ENCODE assay signal across 8 mouse cellular contexts in genomic region chr13:51792135-51792573, GRCm38 (mm10). TPM values are rescaled to one million over a fixed set of nuclear protein-coding genes. Genes with fewer than 3 reads are reported as not detected.
DNase-seq lines count a peak whose midpoint lies in the region; ATAC-seq lines count a peak whose summit lies in the region.

No protein-coding gene starts in this region.

- H3K9ac ChIP-seq in embryonic facial prominence, embryonic 13.5 days: peak overlapping the region; percentile 82
- H3K9ac ChIP-seq in hindbrain, embryonic 16.5 days (ENCODE audit: low read depth, low read length): peak overlapping the region; percentile 87

- no peak for DNase-seq in heart, embryonic 10.5 days (ENCODE audit: low spot score)
- no peak for DNase-seq in heart, postnatal 14 days
- no peak for DNase-seq in urinary bladder, postnatal 4 days (ENCODE audit: low spot score in 2 of 2)
- no peak for DNase-seq in adrenal gland, postnatal 10 days

- H3K27me3 ChIP-seq in heart, embryonic 10.5 days (ENCODE audit: insufficient read depth, poor library complexity, severe bottlenecking): peaks cover 30% of the 10 kb centered on the region
- H3K27me3 ChIP-seq in embryonic facial prominence, embryonic 13.5 days: peaks cover 15% of the 10 kb centered on the region
- H3K27me3 ChIP-seq in hindbrain, embryonic 16.5 days (replicated peaks; ENCODE audit: control insufficient read depth, insufficient read depth, low read length): no peaks in the 10 kb centered on the region

- no peaks in the 10 kb centered on the region for H3K9me3 ChIP-seq in heart, embryonic 10.5 days
- no peaks in the 10 kb centered on the region for H3K9me3 ChIP-seq in embryonic facial prominence, embryonic 13.5 days
- no peaks in the 10 kb centered on the region for H3K9me3 ChIP-seq in hindbrain, embryonic 16.5 days (ENCODE audit: control insufficient read depth, low read length)

- intact Hi-C loops in heart, postnatal 14 days (cut with DNase I): loop anchor here (5.0 kb wide), 1 partner anchor 65 kb away; no protein-coding TSS in a partner anchor

- ATAC-seq in CD4-positive, CD25-positive, alpha-beta regulatory T cell, adult 4 months: peak; percentile 7
- ATAC-seq in embryonic facial prominence, embryonic 13.5 days (ENCODE audit: insufficient number of reproducible peaks, insufficient read depth, low FRiP score, low TSS enrichment, low read depth): no peak
- ATAC-seq in hindbrain, embryonic 16.5 days: peak; percentile 3; the same call in 1 of the 2 replicates
- ATAC-seq in megakaryocyte progenitor cell, adult 5-6 weeks (replicated peaks; ENCODE audit: poor library complexity): peak; percentile 12; the same call in 1 of the 2 replicates

- peak overlapping the region; percentile 92 for H3K4me3 ChIP-seq in heart, embryonic 10.5 days
- peak overlapping the region; percentile 88 for H3K4me3 ChIP-seq in embryonic facial prominence, embryonic 13.5 days
- peak overlapping the region; percentile 89 for H3K4me3 ChIP-seq in hindbrain, embryonic 16.5 days (ENCODE audit: low read length)

- peaks cover 39% of the 10 kb centered on the region for H3K4me1 ChIP-seq in heart, embryonic 10.5 days
- H3K4me1 ChIP-seq in embryonic facial prominence, embryonic 13.5 days: peaks cover 41% of the 10 kb centered on the region
- peaks cover 13% of the 10 kb centered on the region for H3K4me1 ChIP-seq in hindbrain, embryonic 16.5 days (ENCODE audit: control insufficient read depth, insufficient read depth, low read depth, low read length)

- WGBS in heart, embryonic 10.5 days: 41% methylated on average over 11 of the region's 11 CpGs
- WGBS in embryonic facial prominence, embryonic 13.5 days: 33% methylated on average over 11 of the region's 11 CpGs
- 27% methylated on average over 11 of the region's 11 CpGs for WGBS in hindbrain, embryonic 16.5 days

- peak overlapping the region; percentile 95 for H3K4me2 ChIP-seq in embryonic facial prominence, embryonic 13.5 days
- peak overlapping the region; percentile 94 for H3K4me2 ChIP-seq in hindbrain, embryonic 16.5 days (ENCODE audit: low read length)

- peak overlapping the region; percentile 91; the same call in 1 of the 2 replicates for H3K27ac ChIP-seq in heart, embryonic 10.5 days
- no peak overlapping the region for H3K27ac ChIP-seq in embryonic facial prominence, embryonic 13.5 days
- H3K27ac ChIP-seq in hindbrain, embryonic 16.5 days (ENCODE audit: low read depth, low read length): no peak overlapping the region

- H3K36me3 ChIP-seq in heart, embryonic 10.5 days: no peaks in the 10 kb centered on the region
- no peaks in the 10 kb centered on the region for H3K36me3 ChIP-seq in embryonic facial prominence, embryonic 13.5 days
- H3K36me3 ChIP-seq in hindbrain, embryonic 16.5 days (ENCODE audit: control insufficient read depth, insufficient read depth, low read length): no peaks in the 10 kb centered on the region

RNA-seq across cellular contexts. Expression of gene Sema4d, which starts 1.4 kb away (rescaled TPM):
- 8.7 and 13.1 TPM in 2 replicates for polyA plus RNA-seq in heart, embryonic 10.5 days (2016; fragmentation: Nextera tagmentation; extraction: Ambion mirVana)
- 10 to 100 TPM; 78.3 to 78.4 TPM for total RNA-seq in heart, postnatal 14 days (2021)
- polyA plus RNA-seq in CD4-positive, CD25-positive, alpha-beta regulatory T cell, adult 4 months (2017; shearing (Covaris generic)): 100 to 1,000 TPM; 122 to 152 TPM
- 7.3 and 9.3 TPM in 2 replicates for polyA plus RNA-seq in embryonic facial prominence, embryonic 13.5 days (2015; fragmentation: Nextera tagmentation; extraction: Ambion mirVana)
- polyA plus RNA-seq in hindbrain, embryonic 16.5 days (2015; fragmentation: Nextera tagmentation; extraction: Ambion mirVana): 14.3 and 17.9 TPM in 2 replicates
- total RNA-seq in megakaryocyte progenitor cell, adult 5-6 weeks (2015): 25.4 and 27.1 TPM in 2 replicates
- total RNA-seq in megakaryocyte progenitor cell, adult 5-6 weeks (2017): 8.6 and 10.7 TPM in 2 replicates
- total RNA-seq in adrenal gland, postnatal 10 days (2021): 10 to 100 TPM; 13.9 to 25.4 TPM

RNA-seq across cellular contexts. Expression of gene Gadd45g, which starts 54.3 kb away (rescaled TPM):
- 53.3 and 61.0 TPM in 2 replicates for polyA plus RNA-seq in heart, embryonic 10.5 days (2016; fragmentation: Nextera tagmentation; extraction: Ambion mirVana)
- 10 to 100 TPM; 31.7 to 32.6 TPM for total RNA-seq in heart, postnatal 14 days (2021)
- polyA plus RNA-seq in CD4-positive, CD25-positive, alpha-beta regulatory T cell, adult 4 months (2017; shearing (Covaris generic)): 10 to 100 TPM; 13.0 to 18.1 TPM
- 50.6 and 55.5 TPM in 2 replicates for polyA plus RNA-seq in embryonic facial prominence, embryonic 13.5 days (2015; fragmentation: Nextera tagmentation; extraction: Ambion mirVana)
- polyA plus RNA-seq in hindbrain, embryonic 16.5 days (2015; fragmentation: Nextera tagmentation; extraction: Ambion mirVana): 46.4 and 52.2 TPM in 2 replicates
- 1.8 and 2.6 TPM in 2 replicates for total RNA-seq in megakaryocyte progenitor cell, adult 5-6 weeks (2015)
- 2.5 and 2.6 TPM in 2 replicates for total RNA-seq in megakaryocyte progenitor cell, adult 5-6 weeks (2017)
- 10 to 100 TPM; 28.4 to 87.1 TPM for total RNA-seq in adrenal gland, postnatal 10 days (2021)
